Mouse (Mus musculus) gonadal fat pad, adult 2 months (tissue): ENCODE data around the gene Arl11. TPM values are rescaled to one million over a fixed set of nuclear protein-coding genes. Genes with fewer than 3 reads are reported as not detected.

Experiments
- DNase-seq: peaks from one replicate; pipeline ENCODE4 v3.0.0-alpha.2; 2012; ENCODE audit warnings: low read depth
- polyA plus RNA-seq: library from polyadenylated mRNA; depleted of rRNA; stranded (reverse); fragments of >200 nt; gene quantifications from 2 replicates; pipeline ENCODE4 v1.2.3, GENCODE M21; 2012; rRNA removed

Arl11 gene
- polyA plus RNA-seq, 1 experiment = 1.9 TPM

DNA sequence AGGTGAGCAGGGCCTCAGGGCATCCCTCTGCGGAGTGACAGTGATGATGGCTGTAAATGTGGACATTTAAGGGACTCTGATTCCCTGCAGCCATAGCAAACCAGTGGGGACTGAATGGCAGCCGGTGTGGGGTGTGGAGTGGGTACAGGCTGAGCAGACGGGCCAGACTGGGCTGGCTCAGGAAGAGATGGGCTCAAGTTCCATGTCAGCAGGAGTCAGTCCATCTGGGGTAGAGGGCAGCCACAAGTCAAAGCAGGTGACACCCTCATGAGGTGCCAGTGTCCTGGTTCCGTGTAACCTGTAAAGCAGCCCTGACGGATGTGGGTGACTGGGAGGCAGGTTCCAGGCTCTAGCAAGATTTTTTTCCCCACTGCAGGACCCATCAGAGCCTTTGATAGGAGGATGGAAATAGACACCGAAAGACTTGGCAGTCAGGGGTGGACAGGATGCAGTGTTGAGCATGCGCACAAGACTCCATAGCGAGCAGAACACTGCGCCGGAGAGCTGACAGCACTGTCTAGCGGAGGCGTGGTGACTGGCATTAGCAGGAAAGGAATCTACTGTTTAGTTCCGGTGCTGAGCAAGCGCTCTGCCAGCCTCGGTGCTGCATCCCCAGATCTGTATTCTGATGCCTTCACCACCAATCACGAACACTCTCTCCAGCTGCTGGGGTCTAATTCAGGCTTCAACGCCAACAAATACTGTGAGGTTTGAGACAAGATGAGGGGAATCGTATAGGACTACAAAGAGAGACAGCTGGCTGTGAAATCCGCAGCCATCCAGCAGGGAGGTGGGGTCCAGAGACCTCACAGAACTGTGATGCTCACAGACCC lies 18.3 kb downstream of the Arl11 start:
- no peak for DNase-seq

DNA sequence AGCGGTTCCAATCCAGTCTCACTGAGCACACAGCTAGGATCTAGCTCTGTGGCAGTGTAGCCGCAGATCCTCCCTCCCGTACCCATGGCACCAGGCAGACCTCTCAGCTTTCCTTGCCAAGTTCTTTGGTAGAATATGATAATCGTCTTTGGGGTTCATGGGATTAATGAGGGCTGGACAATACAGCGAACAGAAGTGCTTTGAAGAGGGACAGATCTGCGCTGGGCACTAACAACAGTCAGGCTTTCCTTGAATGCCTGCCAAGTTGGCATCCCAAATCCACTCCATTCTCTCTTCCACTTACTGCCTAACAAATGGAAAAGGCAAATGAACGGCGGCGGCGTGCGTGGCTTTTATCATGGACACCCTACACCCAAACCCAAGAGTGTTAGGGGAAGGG lies 21.0 kb downstream of the Arl11 start:
- DNase-seq = no peak

DNA sequence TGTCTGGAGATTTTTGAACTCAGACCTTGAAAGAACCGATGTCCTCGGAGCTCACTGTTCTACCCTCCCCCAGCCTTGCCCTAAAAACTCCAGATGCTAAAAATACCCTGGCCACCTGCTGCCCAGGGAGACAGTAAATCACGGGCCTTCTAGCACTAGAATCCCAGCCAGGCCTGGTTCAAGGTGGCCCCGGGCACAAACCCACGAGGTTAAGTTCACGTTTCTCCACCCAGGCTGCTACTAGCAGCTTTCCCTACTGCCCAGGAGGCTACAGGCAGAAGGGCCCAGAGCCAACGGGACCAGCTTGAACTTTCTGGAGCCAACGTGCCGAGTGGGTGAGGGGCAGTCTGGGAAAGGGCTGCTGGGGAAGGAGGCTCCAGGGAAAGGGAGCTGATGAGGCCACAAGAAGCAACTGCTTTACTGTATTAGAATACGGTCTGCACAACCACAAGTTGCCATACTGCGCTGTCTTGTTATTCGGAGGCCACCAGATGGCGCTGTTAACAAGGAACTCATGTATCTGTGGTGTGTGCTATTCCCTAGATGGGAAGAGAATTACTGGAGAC lies 21.5 kb downstream of the Arl11 start:
- no peak for DNase-seq

DNA sequence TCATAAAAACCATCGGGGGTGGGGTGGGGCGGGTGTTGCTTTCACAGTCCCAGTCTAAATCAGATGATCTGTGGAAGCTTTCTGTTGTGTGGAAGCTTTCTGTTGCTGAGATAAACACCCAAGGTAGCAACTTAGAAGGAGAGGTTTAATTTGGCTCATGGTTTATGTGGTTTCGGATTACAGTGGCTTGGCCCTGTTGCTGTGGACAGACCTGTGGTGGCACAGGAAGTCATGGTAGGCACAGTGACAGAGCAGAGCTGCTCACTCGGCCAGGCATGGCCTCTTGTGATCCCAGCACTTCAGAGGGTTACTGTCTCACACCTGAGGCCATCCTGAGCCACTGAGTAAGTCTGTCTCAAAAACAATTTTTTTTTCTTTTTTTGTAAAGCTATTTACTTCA lies 29.8 kb downstream of the Arl11 start:
- no peak for DNase-seq

DNA sequence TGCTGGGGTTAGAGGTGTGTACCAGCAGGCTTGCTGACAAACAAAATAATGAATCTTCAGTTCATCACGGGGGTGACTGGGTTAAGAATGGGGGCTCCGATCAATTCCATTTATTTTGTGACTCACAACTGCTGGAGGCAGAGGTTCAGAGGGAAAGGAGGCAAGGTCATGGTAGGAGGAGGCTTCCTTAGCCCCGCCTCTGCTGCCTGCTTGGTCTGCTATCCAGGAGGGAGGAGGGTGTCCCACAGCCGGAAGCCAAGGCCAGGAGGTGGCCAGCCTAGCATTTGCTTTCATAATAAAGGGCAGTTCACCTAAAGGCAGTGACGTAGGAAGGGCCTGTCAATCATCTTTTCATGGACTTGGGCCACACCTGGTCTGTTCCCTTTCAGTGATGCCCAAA lies 35.0 kb downstream of the Arl11 start:
- DNase-seq = no peak

DNA sequence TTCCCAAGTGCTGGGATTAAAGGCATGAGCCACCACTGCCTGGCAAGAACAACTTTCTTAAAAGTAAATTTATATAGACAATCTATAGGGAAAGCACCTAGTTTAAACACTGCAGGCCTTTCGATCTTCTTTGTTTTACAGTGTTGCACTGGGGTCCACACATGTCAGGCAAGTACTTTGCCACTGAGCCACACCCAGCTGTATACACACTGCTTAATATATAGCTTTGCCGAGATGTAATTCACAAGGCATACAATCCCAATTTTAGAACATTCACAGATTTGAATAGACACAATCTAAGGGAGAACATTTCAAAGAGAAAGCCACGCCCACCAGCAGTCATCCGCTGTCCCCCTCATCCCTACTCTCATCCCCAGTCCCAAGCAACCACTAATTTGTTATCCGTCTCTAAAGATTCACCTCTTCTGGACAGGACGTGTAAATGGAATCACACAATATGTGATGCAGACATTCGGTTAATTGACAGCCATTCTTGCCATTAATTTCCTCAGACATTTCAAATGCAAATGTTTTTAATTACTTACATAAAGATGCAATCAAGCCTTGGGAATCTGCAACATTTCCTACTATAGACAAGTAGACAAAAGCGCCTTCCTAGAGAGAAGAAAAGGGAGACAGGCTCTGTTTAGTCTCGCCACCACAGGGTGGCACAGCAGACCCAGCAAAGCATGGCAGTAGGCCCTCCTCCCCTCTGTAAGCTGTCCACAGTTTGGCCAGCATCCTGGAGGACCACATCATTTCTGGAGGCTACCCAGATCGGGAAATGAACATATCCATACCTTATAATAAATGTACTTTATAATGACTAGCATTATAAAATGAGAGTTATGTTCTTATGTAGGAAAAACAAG lies 37.5 kb downstream of the Arl11 start:
- no peak for DNase-seq

DNA sequence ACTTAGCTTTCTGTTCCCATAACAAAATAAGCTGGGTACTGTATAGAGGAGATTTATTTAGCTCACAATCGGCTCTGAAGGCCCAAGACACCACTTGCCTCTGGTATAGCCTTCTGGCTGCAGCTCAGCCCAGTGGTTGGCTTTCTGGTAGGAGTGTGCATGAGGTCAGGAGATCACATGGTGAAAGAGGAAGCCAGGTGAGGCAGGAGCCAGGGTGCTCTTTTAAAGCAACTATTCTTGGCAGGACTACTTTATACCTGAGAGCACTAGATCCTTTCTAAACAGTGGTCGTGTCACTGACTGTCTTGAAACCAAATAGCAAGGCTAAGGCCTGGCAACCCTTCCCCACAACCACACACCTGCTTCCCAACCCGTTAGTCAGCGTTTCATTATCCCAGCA lies 40.3 kb downstream of the Arl11 start:
- no peak for DNase-seq

DNA sequence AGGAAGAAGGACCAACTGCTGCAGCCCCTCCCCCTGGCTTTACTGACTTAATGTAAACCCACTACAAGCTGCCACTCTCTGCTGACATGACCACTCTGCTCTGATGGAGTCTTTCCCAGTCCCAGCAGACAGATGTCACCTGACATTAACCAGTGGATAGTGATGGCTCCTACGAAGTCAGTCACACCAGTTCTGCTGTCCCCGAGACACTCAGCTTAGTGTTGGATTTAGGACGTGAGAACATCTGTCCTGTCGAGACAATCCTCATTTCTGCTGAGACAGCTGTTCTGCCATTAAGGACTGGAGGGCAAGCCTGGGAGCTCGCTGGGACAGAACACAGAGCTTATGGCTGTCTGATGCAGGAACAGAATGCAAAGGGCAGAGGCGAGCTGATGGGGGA lies 41.3 kb downstream of the Arl11 start:
- no peak for DNase-seq

DNA sequence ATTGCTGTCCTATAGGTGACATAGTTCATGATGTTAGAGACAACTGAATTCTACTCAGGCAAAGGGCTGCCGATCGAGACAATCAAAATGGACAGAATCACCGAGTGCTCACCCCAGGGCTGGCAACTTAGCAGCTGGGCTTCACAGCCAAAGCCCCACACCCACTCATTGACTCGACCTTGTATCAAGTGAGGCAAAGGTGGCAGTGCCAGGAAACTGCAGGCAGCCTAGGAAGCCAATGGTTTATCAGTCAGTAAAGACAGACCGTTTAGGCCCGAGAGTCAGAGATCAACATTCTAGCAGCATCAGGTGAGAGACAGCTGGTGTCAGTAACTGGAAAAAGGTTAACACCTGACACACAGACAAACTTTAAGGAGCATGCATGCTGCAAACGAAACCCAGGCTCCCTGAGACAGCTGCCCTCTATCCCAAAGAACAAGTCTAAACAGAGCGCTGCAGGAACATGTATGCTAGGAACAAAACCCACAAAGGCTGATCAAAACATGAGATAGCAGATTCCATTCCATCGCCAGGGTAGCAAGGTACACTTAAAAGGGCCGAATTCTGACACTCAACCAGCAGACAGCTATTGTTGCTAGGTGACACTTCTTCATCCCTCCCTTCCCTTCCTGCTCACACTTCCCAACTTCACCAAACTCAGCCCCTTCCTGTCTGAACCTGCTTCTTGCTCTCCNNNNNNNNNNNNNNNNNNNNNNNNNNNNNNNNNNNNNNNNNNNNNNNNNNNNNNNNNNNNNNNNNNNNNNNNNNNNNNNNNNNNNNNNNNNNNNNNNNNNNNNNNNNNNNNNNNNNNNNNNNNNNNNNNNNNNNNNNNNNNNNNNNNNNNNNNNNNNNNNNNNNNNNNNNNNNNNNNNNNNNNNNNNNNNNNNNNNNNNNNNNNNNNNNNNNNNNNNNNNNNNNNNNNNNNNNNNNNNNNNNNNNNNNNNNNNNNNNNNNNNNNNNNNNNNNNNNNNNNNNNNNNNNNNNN lies 45.0 kb downstream of the Arl11 start:
- peak; percentile 88 for DNase-seq

DNA sequence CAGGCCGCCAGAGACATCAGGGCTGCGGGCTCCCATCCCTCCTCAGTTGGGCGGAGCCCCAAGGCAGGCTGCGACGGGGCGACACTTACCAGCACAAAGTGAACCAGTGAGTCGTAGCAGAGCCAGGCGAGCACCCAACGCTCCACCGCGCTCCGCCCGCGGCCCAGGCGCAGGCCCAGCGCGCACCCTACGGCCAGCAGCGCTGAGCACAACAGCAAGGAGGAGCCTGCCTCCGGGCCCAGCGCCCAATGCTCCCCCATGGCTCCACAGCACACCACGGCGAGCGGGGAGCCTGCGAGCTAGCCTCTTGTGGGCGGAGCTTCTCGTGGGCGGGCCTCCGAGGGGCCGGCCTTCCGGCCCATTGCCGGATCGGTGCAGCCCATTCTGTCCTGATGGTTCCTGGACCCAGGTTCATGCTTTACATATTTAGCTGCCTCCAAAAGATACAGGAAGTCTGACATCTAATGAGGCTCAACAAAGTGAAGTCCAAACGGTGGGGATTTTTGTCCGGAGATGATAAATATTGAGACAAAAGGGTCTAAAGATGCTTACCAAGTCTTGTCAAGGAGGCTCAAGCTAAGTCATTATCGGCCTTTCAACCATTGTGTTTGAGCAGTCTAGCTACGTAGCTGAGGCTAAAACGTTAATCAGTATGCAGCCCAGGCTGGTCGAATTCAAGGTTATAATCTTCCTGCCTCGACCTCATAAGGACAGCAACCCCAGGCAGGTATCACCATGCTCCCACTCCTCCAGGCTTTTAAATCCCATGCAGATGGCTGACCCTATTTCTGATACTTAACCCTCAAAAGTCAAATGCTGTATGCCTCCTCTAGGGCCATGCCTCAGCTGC lies 50.8 kb downstream of the Arl11 start, which contains the start of gene Ebpl:
TSS of gene Ebpl (minus strand) at position 309 of the 850 bp plus-strand sequence.
- DNase-seq = no peak

DNA sequence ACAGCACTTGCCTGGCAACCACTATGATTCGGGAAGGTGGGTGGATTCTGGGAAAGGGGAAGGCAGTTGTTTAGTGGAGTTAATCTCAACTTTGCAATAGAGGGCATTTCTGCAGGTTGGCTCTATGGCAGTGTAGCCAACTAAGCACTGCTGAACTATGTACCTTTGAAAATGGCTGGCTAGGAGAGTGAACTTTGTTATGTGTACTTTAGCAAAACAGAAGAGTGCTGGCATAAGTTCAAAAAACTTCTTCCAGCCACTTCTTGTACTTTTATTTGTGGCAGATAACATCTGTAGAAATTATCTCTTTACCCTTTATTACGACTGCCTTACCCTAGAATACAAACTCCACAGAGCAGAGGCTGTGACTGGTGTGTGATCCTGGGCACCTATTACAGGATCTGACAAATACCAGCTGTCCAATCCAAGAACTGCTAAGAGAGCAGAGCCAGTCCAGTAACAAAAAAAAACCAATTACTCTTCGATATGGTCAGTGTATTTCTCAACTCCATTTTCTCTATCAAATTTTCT lies 51.5 kb downstream of the Arl11 start:
- DNase-seq = no peak

Other genes starting within 250 kb of the Arl11 start
- gene Sacs, start 171.3 kb upstream of the Arl11 start, polyA plus RNA-seq = 0.56 and 0.57 TPM in 2 replicates
- gene Sgcg, start 51.3 kb upstream of the Arl11 start, polyA plus RNA-seq = 0.08 and 0.12 TPM in 2 replicates
- gene Ebpl, start 50.7 kb downstream of the Arl11 start, polyA plus RNA-seq = 2.1 and 2.4 TPM in 2 replicates
- 9.6 and 11.2 TPM in 2 replicates for gene Kpna3, start 130.1 kb downstream of the Arl11 start, polyA plus RNA-seq
- gene Spryd7, start 247.1 kb downstream of the Arl11 start, polyA plus RNA-seq = 6.5 and 6.8 TPM in 2 replicates